Mouse (Mus musculus) kidney, postnatal 0 days (tissue): ENCODE results near the gene Mab21l3. TPM values are rescaled to one million over a fixed set of nuclear protein-coding genes. Genes with fewer than 3 reads are reported as not detected.
A peak's percentile ranks its signal among the peaks of the same experiment; 100 is the strongest.

Experiments used
- ATAC-seq: fragments of 200-750 bp; cut with Nextera tagmentation; replicated peaks from 2 replicates; pipeline ENCODE4 v1.8.0; 2017; ENCODE audit warnings: low read depth, moderate number of reproducible peaks, moderate TSS enrichment, moderate library complexity; ENCODE audit not compliant: low FRiP score
- DNase-seq: peaks from one replicate; pipeline ENCODE4 v3.0.0-alpha.2; 2016; ENCODE audit warnings: low spot score
- H3K27ac ChIP-seq: fragments of 300-500 bp; sonication (generic); 2 replicates; pipeline ENCODE4 v1.5.1; 2014; ENCODE audit warnings: mild to moderate bottlenecking
- H3K27me3 ChIP-seq: fragments of 300-500 bp; sonication (generic); 2 replicates; pipeline ENCODE4 v1.6.1; 2014; ENCODE audit warnings: low read length, mixed read lengths; ENCODE audit not compliant: insufficient read depth
- H3K36me3 ChIP-seq: fragments of 300-500 bp; sonication (generic); 2 replicates; pipeline ENCODE4 v1.6.1; 2014; ENCODE audit warnings: low read length, mixed read lengths; ENCODE audit not compliant: insufficient read depth
- H3K4me1 ChIP-seq: fragments of 300-500 bp; sonication (generic); replicated peaks from 2 replicates; pipeline ENCODE4 v1.6.1; 2014; ENCODE audit warnings: antibody characterized with exemption, low read length, mixed read lengths; ENCODE audit not compliant: insufficient read depth
- H3K4me2 ChIP-seq: fragments of 300-500 bp; sonication (generic); 2 replicates; pipeline ENCODE4 v1.6.1; 2014; ENCODE audit warnings: mild to moderate bottlenecking, low read length, moderate library complexity, mixed read lengths
- H3K4me3 ChIP-seq: fragments of 300-500 bp; sonication (generic); replicated peaks from 2 replicates; pipeline ENCODE4 v1.5.1; 2014; ENCODE audit warnings: low read depth, low read length
- H3K9ac ChIP-seq: fragments of 300-500 bp; sonication (generic); 2 replicates; pipeline ENCODE4 v1.6.1; 2014; ENCODE audit warnings: low read depth, low read length
- H3K9me3 ChIP-seq: fragments of 300-500 bp; sonication (generic); replicated peaks from 2 replicates; pipeline ENCODE4 v1.6.1; 2016; ENCODE audit warnings: low read length, inconsistent platforms, mixed read lengths
- CTCF ChIP-seq: IDR thresholded peaks from 2 replicates; pipeline ENCODE4 v1.5.1; 2016; ENCODE audit warnings: antibody characterized with exemption, low read depth, mild to moderate bottlenecking, moderate library complexity
- WGBS: fragments of 180-500 bp; shearing (Covaris S2); extraction: QIAGEN DNeasy Blood & Tissue Kit; methylation state at CpG from one replicate; pipeline ENCODE4 v1.1.7; 2014; 5-methylcytosine and 5-hydroxymethylcytosine counted together
- polyA plus RNA-seq: library from polyadenylated mRNA; unstranded; fragments of >200 nt; fragmentation: Nextera tagmentation; extraction: Ambion mirVana; gene quantifications from 2 replicates; pipeline ENCODE4 v1.2.1, GENCODE M21; 2015

The Mab21l3 gene
- polyA plus RNA-seq, 1 experiment from 2014 or later, result 1.0 TPM

- Histone ChIP-seq H3K9me3 (no peaks in the 10 kb centered on the region), H3K27me3 (no peaks in the 10 kb centered on the region), H3K36me3 (no peaks in the 10 kb centered on the region), H3K4me3 (no peak overlapping the region), H3K9ac (no peak overlapping the region), H3K27ac (no peak overlapping the region), H3K4me2 (no peak overlapping the region), H3K4me1 (0 out of 2 replicates have a peak, but pooled peaks cover 14% of the 10 kb centered on the region)
- WGBS, result 64% methylated on average over 4 of the region's 4 CpGs
- ATAC-seq (no peak), DNase-seq (no peak)
- no peak for TF ChIP-seq CTCF
Observed at GRCm38 (mm10) chr3:101806941-101807340, 41.8 kb downstream of the Mab21l3 start.

GRCm38 (mm10) chr3:101806149-101806548, 42.6 kb downstream of the Mab21l3 start:
- ATAC-seq, result peak; percentile 88

GRCm38 (mm10) chr3:101805562-101806004, 43.2 kb downstream of the Mab21l3 start:
- DNase-seq, result no peak

More at GRCm38 (mm10) chr3:101806149-101806548, 42.6 kb downstream of the Mab21l3 start:
- 5% methylated on average over 16 of the region's 16 CpGs for WGBS
- no peaks in the 10 kb centered on the region for H3K36me3 ChIP-seq
- peak; percentile 91 for DNase-seq
- H3K9ac ChIP-seq, result no peak overlapping the region
- H3K27me3 ChIP-seq, result no peaks in the 10 kb centered on the region
- TF ChIP-seq CTCF, result peak; percentile 99
- H3K9me3 ChIP-seq, result no peaks in the 10 kb centered on the region
- H3K27ac ChIP-seq, result peak overlapping the region; percentile 74
- 0 out of 2 replicates have a peak overlapping the region, but pooled peaks have one; percentile 14 for H3K4me2 ChIP-seq
- 0 out of 2 replicates have a peak, but pooled peaks cover 14% of the 10 kb centered on the region for H3K4me1 ChIP-seq
- no peak overlapping the region for H3K4me3 ChIP-seq

GRCm38 (mm10) chr3:101804971-101805561, 43.7 kb downstream of the Mab21l3 start:
- no peak for ATAC-seq
- TF ChIP-seq CTCF, result no peak
- Histone ChIP-seq H3K4me2 (no peak overlapping the region), H3K4me3 (no peak overlapping the region), H3K4me1 (peaks cover 20% of the 10 kb centered on the region; the same call in 1 of the 2 replicates), H3K27ac (peak overlapping the region; percentile 74), H3K27me3 (no peaks in the 10 kb centered on the region), H3K9ac (no peak overlapping the region), H3K9me3 (no peaks in the 10 kb centered on the region), H3K36me3 (no peaks in the 10 kb centered on the region)
- WGBS, result 32% methylated on average over 11 of the region's 11 CpGs
- DNase-seq, result peak; percentile 69

More at GRCm38 (mm10) chr3:101805562-101806004, 43.2 kb downstream of the Mab21l3 start:
- peak; percentile 86 for ATAC-seq
- Histone ChIP-seq H3K27ac (peak overlapping the region; percentile 74), H3K9me3 (no peaks in the 10 kb centered on the region), H3K4me3 (no peak overlapping the region), H3K27me3 (no peaks in the 10 kb centered on the region), H3K4me2 (no peak overlapping the region), H3K36me3 (no peaks in the 10 kb centered on the region), H3K9ac (no peak overlapping the region), H3K4me1 (peaks cover 17% of the 10 kb centered on the region; the same call in 1 of the 2 replicates)
- WGBS, result 21% methylated on average over 13 of the region's 13 CpGs
- no peak for TF ChIP-seq CTCF

GRCm38 (mm10) chr3:101804331-101804730, 44.4 kb downstream of the Mab21l3 start:
- Histone ChIP-seq H3K9ac (no peak overlapping the region), H3K4me1 (peaks cover 26% of the 10 kb centered on the region; the same call in 1 of the 2 replicates), H3K27ac (0 out of 2 replicates have a peak overlapping the region, but pooled peaks have one; percentile 74), H3K36me3 (no peaks in the 10 kb centered on the region), H3K4me3 (no peak overlapping the region), H3K27me3 (no peaks in the 10 kb centered on the region), H3K4me2 (no peak overlapping the region), H3K9me3 (no peaks in the 10 kb centered on the region)
- TF ChIP-seq CTCF, result no peak
- no peak for ATAC-seq
- 46% methylated on average over 6 of the region's 6 CpGs for WGBS
- no peak for DNase-seq

- H3K36me3 ChIP-seq, result no peaks in the 10 kb centered on the region
- 52% methylated on average over 6 of the region's 6 CpGs for WGBS
- DNase-seq (no peak), ATAC-seq (no peak)
- no peaks in the 10 kb centered on the region for H3K9me3 ChIP-seq
- no peaks in the 10 kb centered on the region for H3K27me3 ChIP-seq
- no peak overlapping the region for H3K4me3 ChIP-seq
- no peak for TF ChIP-seq CTCF
- no peak overlapping the region for H3K9ac ChIP-seq
- no peak overlapping the region for H3K4me2 ChIP-seq
- H3K27ac ChIP-seq, result no peak overlapping the region
- peaks cover 26% of the 10 kb centered on the region; the same call in 1 of the 2 replicates for H3K4me1 ChIP-seq
Observed at GRCm38 (mm10) chr3:101803764-101804163, 45.0 kb downstream of the Mab21l3 start.
